Mouse (Mus musculus) granulocyte monocyte progenitor cell, adult 5-6 weeks (primary cell): ENCODE results near the gene Suco. TPM values are rescaled to one million over a fixed set of nuclear protein-coding genes. Genes with fewer than 3 reads are reported as not detected.

ENCODE experiments used
- ATAC-seq: replicated peaks from 2 replicates; pipeline ENCODE4 v1.8.0; 2016; ENCODE audit warnings: mild to moderate bottlenecking, moderate TSS enrichment, inconsistent platforms; ENCODE audit not compliant: poor library complexity, severe bottlenecking
- total RNA-seq, 2 experiments: library from RNA; stranded (forward) in 1 of 2; stranded (reverse) in 1 of 2; fragments of 200-712, 200-1000 nt in 1 of 2; fragments of >200 nt in 1 of 2; fragmentation: Nextera tagmentation in 1 of 2; gene quantifications; 2 replicates each; pipeline ENCODE4 v1.2.3; 2014 to 2017

Gene Suco
- 25.1 and 30.5 TPM in 2 replicates for total RNA-seq (2014; fragmentation: Nextera tagmentation)
- 102 and 110 TPM in 2 replicates for total RNA-seq (2017)

DNA sequence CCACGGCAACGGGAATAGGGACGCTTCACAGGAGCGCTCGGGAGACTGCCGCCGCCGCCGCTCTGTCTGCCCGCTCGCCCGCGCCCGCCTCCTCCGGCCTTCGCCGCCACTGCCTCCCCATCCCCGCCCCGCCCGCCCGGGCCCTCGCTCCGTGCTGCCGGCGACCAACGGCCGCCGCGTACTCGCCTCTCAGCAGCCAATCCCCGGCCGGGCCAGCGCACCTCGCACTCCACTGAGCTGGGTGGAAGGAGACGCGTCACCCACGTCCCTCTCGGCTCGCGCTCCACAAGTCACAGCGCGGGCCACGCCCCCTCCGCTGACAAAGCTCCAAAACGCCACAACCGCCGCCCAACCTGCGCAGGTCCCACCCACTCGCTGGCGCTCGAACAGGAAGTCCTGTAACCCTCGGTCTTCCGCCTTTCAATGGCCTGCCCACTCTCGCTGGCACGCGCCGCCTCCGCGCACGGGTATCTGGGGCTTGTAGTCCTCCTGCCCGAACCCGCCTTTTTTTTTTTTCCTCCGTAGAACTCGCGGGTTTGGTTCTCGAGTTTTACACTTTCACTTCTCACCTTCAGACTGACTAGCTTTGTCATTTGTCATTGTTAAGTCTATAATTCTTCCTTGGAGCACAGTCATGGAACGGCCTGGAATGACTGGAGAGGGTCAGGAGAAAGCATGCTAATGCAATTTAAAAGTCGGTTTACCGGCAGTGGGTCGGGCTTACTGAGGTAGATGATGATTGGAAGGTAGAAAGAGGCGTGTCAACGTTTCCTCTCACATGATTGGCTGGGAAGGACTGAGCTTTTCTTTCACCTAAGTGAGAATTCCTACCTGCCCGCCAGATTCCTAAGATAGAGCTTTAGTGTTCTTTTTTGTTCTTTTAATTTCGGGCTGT is at the start of gene Suco:
TSS of gene Suco (minus strand) at position 130 of the 895 bp plus-strand sequence.
- ATAC-seq = peak; percentile 85

DNA sequence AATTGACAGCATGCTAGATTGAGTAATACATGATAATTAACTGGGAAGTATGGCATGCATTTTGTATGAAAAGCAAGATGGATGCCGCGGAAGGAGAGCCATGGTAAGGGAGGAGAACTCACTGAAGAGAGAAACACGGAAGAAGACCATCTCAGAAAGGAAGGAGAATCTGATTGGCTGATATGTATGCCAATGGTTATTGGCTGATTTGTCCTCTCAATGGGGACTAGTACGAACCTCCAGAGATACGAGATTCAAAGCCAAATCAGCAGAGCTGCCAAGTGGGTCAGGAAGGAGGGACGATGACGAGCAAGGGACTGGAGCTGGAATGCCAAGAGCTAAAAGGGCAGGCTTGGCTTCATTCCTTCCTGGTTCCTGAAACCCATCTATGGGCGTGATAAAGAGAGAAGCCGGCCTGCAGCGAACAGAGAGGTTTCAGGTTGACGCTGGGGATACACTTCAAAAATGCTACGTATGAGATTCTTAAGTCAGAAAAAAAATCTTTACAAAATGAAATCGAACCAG is 48.9 kb upstream of the Suco start:
- ATAC-seq = no peak

DNA sequence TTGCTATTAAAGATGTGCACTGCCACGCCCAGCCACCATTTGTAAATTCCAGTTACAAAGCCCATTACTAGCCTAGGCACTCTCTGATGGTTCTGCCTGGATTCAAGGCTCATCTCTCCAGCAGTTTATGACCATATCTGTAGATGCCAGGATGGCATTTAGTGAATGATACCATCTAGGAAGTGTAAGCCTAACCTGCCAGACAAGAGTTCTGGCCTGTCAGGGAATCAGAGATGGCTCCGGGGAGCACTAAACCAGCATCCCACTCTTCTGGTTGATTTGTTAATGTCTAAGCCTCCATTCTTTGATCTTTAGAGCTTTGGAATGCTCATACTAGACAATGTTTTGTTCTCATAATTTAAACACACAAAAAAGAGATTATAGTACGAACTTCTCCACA is 47.8 kb upstream of the Suco start:
- ATAC-seq = no peak

DNA sequence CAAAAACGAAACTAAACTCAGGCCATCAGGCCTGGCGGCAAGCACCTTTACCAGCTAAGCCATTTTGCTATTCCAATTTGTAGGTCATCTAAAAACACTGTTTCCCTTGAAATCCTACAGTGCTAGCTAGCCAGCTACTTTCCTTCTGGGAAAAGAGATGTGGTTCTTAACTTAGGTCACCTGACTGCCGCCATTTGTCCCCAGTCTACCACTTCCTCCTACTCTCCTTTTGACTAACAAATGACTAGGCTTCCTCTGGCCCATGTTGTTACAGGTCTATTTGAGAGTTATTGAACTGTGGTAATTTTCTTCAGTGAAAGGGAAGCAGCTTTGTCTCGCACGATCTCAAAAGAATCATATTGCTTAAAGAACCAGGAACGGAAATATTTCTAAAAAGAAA is 45.4 kb upstream of the Suco start:
- ATAC-seq = peak; percentile 66

DNA sequence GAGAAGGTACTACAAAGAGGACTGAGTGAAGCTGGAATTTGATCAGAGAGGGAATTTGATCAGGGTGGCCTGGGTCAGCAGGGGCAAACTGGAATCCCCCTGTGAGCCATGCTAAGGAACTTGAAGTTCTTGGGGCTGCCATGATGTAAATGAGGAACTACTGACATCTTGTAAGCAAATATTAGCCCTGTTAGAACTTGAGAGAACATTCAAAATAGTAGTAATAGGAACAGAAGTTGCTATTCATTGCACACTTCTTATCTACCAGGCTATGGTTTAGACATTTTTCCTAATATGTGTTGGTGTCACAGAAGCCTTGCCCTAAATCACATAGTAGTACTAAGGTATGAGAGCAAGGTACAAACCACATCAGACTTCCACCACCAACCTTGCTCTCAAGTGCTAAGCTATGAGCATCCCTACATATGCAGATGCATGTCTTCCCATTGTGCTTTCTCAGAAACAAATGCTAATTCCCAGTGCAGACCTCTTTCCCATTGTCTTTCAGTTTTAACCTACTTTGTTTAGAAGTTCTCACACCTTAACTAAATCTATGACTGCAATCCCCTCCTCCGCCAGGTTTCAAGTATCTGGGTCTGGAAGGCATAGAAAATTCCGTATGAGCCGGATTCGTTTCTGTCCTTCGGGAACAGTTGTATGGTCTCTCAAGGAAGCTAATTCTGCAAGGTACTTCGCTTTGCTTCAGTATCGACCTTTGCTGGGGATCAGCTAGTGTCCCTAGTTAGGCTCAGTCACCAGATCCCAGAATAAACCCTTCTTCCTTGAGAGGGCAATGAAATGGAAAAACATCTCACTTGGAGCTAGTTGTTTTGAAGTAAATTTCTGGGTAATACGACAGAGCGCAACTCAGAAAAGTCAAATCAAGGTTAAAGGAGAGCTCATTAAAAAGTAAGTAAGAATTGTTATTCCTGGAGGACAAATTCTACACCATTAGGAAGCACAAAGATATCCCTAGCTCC is 44.3 kb upstream of the Suco start:
- ATAC-seq = no peak

DNA sequence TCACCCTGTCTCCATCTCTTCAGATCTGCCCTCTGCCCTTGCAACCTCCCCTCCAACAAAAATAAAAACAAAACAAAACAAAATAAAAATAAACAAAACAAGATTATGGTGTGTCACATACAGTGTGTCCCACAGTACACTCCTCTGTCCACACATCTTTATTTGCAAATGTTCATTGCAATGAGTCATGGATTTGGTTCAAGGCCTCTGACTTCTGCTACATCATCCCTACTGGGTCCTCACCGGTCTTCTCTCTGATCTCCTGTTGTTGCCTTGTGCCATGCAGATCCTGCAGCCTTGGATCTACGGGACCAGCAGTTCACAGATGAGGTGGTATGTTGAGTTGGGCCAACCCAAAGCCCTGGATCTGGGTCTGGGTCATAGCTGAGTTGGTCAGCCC is 43.1 kb upstream of the Suco start:
- ATAC-seq = no peak

DNA sequence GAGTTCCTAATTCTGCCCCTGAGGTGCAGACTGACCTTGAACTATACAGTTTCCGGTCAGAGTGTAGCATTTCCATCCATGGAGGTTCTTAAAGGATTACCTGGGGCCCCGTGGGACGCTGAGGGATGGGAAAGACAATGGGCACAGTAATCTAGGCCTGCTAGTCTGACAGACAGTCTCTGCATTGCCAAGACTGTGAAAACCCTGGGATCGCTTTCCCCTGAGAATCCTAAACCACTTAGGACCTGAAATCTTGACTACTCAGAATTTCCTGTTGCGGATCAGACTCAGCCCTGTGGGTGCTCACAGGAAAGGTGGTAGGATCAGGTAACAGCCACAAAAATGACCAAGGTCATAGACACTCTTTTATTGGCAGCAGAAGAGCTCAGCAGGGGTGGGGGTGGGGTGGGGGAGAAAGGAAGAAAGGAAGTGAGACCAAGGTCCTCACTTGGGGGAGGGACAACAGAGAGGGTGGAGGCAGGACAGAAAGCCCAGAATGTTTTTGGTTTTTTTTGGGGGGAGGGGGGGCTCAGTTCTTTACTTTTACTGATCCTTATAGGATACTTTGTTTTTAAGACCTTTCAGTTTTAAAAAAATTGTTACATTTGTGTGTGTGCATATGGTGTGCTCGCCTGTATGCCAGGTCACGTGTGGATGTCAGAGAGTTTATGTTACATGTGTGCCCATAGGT is 42.3 kb upstream of the Suco start:
- peak; percentile 22; the same call in 1 of the 2 replicates for ATAC-seq

DNA sequence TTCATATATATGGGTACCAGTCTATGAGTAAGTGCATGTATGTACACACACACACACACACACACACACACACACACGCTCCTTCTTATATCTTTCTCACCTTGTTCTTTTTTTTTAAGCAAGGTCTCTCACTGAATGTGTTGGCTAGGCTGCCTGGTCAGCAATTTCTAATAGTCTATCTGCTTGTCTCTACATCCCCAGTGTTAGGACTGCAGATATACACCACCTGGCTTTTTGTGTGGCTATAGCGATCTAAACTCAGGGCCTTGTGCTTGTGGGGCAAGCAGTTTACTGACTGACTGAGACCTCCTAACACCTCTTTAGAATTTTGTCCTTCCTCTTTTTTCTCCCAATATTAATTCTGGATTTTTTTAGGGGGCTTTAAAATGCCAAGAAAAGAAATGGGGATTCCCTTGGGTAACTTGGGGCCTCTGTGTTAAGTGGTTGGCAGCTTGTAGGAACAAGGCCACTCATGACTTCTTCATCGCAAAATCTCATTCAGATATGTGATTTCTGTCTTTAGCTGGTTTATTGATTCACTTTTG is 41.5 kb upstream of the Suco start:
- 0 out of 2 replicates have a peak, but pooled peaks have one; percentile 13 for ATAC-seq

DNA sequence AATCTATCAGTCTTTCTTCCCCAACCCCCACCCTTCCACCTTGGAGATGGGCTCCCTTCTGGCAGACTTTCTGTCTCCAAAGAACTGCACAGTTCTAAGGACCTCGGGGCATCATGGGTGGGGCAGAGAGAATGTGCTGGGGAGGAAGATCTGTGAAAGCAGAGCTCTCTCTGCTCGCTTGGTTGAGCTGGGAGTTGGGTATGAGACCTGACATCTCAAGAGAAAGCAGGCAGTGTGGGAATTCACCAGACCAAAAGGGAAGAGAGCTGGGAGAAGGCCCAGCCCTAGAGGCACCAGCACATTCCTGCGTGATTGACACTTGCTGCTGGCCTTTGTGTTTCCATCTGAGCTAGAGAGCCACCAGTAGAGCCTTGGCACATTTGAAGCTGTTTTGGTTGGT is 39.6 kb upstream of the Suco start:
- ATAC-seq = no peak

DNA sequence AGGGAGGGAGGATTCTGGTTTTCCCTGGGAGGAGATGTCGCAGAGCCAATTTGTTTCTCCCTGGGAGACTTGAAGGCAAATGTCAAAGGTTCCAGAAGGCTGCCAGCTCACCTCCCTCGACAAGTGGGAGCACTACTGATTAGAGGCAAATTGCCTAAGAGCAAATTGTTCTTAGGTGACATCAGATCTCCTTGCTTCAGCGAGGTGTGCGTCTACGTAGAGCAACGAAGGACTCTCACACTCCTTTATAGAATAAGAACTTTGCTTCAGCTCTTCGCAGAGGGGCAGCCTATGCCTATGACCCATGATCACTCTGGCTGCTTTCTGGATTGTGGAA is 37.1 kb upstream of the Suco start:
- no peak for ATAC-seq

DNA sequence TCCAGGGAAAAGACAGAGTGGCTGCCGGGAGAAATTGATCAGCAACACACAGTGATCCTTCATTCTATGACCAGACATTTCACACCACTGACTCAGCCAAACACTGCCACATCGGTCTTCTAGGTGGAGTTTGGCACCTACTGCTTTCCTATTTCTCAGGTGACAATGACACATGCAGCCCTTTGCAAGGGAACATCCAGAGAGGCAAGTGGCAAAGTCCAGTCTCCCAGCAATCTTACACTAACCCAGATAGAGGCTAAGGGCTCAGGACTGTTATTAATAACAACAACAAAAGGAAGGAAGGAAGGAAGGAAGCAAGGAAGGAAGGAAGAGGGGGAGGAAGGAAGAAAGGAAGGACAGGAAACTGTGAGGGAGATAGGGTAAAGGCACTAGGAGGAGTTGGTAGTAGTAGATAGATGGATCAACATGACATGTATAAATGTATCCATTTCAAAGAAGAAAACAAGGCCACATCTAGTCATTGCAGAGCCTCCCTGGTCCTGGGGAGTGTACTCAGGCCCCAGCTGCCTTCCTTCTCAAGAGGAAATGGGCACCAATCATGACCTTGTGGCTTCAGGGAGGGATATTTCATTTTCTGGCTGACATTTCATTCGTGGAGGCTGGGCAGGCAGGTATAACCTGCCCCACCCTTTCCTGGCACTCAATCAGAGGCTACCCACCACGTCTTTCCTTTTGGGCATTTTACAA is 36.6 kb upstream of the Suco start:
- no peak for ATAC-seq

DNA sequence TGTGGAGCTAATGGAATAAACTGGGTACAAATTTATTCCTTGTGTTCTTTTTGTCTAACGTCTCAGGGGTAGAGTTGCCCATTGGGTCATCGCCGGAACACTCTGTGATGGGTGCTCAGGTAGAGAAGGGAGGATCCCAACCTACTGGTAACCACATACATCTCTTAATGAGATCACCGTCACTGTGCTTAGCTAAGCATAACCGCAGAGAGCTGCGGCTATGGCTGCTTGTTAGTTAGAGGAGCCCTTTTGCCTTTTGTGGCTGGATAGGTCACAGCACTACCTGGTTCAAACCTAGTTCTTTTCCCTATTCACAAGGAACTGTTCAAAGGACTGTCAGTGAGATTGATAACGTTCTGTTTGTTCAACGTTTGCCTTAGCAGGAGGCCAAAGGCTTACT is 32.6 kb upstream of the Suco start:
- no peak for ATAC-seq

DNA sequence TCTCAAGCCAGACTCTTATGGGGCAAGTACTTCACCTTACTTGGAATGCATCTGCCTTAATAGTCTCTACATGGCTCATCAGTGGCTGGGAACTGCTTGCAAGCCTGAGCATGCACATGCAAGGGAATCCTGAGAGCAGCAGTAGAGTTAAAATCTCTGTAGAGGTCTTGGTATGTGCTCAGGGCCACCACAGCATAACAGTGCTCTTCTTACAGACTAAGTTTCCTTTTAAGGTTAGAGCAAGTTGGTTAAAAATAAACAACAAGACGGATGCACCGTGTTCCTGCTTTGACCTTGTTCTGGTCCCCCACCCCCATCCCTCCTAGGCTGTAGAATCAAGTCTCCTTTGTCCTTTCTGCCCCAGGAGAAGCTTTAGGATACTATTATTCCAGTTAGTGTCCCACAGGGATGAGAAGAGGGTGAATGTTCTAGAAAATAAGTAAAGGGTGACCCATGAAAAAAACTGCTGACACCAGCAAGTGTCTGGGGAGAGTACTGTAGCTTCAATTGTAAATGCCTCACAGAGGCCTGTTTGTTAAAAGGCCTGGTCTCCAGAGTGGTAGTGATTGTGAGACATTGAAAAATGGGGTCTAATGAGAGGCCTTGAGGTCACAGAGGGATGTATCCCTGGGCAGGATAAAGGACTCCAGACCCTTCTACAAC is 31.4 kb upstream of the Suco start:
- no peak for ATAC-seq

DNA sequence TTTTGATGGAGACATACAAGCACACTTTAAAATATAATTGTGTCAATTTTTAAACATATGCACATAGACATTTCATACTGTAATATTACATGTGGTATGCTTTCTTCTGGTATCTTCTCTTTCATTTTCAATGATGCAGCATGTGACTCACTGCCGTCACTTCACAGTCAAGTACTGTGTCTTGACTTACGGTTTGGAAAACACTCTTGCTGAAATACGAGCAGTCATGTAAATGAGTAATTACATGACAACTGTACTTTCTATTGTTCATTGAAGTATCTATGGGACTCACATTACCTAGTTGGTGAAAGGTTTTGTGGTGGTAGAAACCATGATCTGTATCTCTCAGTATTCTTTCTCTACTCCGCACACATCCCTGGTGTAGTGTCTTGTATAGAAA is 30.6 kb upstream of the Suco start:
- no peak for ATAC-seq

DNA sequence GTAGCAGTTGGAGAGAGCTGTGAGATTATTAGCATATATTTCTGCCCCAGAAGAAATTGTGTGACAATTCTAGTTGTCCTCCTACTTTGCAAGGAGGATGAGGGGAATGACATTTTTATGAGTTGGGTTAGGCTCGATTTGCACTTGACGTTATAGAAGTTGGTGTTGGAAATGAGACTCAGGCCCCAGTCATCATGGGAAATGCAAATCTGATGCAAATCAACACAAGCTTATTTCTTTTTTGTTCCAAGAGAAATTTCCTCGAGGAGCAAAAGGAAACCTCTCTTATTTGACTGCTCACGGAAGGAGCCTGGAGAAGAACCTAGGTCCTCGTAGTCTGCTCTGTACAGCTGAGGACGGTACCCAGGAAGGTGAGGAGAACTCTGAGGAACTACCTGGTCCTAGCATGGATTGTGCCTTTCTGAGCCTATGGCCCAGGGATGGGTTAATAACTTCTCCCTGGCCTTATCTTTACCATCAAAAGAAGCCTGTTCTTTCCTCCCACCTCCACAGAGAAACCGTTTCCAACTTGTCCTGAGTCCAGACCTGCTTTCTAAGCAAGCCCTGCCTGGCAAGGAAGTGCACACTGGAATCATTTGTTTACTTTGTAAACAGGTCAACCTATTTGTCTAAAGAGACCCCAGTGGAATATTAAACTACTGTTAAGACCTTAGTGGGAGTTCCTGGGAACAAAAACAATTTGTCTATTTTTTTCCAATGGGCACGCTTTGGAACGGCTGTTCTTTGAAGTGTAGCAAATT is 26.4 kb upstream of the Suco start:
- ATAC-seq = no peak

DNA sequence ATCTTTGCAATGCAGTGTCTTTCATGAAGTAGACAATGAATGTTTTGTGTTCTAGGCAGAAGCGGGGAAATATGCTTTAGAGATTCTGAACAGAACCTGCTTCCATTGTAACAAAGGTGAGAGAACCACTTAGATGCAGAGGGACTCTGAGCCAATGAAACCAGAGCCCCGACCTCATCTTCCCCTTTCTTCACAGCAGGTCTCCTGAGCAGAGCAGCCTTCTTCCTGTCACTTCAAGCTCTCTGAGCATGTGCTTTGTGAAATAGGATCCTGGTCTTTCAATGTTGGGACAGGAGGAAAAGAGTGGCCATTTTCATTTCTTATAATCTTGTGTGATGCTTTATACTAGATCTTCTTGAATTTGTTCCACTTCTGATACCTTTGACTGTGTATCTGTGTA is 23.6 kb upstream of the Suco start:
- ATAC-seq = peak; percentile 61

DNA sequence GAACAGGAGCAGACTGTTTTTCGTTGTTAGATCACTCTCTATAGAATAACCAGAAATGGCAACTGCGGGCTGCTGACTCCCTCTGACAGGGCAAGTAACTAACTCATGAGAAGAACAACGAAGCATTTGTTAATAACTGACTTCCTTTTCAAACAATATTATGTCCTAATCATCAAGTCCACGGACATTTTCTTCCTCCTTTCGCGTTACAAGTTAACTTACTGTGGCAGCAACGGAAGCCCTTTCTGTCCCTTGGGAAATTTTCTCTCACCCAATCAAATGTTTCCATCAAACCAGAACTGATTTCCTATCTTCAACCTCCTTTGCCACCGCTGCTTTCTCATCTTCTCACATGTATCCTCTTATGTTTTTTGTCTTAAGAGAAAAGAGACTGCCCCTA is 20.8 kb upstream of the Suco start:
- peak; percentile 78 for ATAC-seq

DNA sequence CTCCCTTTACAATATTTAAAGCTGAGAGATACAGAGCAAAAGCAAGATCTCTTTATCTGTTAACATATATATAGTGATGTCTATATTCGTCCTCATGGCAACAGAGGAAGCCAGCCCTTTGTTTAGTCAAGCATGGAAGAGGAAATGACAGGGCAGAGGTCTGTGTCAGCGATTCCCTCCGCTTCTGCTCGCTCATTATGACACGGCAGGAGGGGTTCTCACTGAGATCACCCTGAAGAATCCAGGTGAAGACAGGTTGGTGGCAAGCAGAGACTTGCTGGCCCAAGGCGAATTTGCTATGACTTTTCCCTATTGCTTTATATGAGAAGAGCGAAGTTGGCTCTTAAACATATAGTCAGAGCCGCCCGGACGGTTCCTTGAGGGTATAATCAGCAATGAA is 19.6 kb upstream of the Suco start:
- peak; percentile 62 for ATAC-seq
